Mouse (Mus musculus) B cell, adult 2 months (primary cell): Measurements from ENCODE around the gene Olfr969.
"Not testable (repeated sequence)": the region's sequence is repeated elsewhere in the genome, so short reads cannot be mapped to it uniquely, and the experiment has no call there.

Source experiments
- DNase-seq, 2 experiments: peaks; one replicate each; pipeline ENCODE4 v3.0.0; 2022

Gene Olfr969

DNA sequence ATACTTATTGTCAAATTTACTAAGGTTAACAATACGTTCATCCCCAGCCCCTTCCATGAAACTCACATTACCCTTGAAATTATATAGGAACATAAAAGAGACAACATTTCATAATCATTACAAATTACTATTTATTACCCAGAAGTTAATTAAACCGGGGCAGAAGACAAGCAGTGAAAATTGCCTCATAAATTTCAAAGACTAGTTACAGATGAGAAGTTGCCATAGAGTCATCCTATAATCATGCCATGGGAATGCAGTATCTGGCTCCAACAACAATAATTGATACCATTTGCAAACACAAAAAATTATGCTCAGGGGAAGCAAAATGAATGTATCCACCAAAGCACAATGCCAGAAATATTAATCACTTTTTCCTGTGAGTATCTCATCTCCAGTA is at the start of gene Olfr969:
Gene Olfr969, plus strand, starts transcription at position 388 of the 400 bp plus-strand sequence.
- no peak for DNase-seq

DNA sequence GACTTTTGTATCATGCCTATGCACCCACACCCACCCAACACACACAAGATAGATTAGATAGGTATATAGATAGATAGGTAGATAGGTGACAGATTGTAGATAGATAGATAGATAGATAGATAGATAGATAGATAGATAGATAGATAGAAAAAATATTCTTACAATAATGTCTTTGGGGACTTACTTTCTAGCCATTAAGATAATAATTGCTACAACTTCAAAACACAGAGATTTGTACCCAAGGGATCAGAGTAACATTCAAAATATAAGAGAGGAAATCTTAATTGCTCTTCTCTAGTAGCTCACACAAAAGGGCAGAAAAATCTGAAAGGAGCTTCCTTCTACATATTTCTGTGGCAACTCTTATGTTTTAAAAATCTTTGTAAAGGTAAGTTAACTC is 44.8 kb upstream of the Olfr969 start, which contains the start of gene Olfr967:
Gene Olfr967, plus strand, starts transcription at position 301 of the 400 bp plus-strand sequence.
- DNase-seq: no peak

DNA sequence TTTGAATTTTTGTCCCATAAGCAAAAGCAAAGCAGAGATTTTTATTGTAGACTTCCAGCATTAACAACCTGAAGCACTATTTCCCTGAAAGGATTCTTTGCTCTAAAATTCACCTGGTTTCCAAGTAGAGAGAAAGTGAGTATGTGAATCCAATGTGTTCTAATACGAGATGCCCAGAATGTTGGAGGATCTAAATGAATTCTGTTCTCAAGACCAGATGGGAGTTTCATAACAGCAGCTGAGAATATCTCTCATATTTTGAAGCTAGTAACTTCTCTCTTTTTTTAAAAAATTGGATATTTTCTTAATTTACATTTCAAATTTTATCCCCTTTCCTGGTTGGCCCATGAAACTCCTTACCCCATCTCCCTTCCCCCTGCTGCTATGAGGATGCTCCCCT is 44.3 kb upstream of the Olfr969 start:
- DNase-seq: no peak

DNA sequence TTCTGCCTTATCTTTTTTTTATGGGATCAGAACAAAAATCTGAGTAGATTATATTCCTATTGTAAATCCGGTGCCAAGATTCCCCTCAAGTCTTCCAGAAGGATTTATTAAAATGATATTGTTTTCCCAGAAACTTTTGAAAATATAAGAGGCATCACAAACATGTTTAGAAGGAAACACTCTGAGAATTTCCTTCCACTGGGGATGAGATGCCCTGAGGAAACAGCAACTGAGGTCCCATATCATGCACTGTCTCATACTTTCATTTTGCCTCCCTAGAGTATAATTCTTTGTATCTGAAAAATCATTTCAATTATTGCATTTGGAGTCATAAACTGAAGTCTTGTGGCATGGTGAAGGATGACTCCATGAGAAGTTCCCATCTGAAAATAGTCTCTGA is 7.6 kb upstream of the Olfr969 start, which contains the start of gene Olfr968:
Gene Olfr968, minus strand, starts transcription at position 101 of the 400 bp plus-strand sequence.
- no peak for DNase-seq

DNA sequence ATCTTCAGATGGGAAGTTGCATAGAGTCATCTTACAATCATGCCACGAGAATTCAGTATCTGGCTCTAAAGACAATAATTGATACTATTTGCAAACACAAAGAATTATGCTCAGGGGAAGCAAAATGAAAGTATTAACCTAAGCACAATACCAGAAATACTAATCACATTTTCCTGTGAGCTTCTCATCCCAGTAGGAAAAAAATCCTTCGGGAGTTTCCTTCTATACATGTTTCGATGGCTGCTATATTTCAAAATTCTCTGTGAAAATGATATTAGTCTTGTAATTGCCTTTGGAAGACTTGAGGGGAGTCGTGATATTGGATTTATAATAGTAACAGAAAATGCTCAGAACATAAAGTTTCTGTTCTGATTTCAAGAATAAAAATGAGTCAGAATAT is 17.8 kb downstream of the Olfr969 start, which contains the start of gene Olfr970:
Gene Olfr970, plus strand, starts transcription at position 301 of the 400 bp plus-strand sequence.
- DNase-seq: no peak

DNA sequence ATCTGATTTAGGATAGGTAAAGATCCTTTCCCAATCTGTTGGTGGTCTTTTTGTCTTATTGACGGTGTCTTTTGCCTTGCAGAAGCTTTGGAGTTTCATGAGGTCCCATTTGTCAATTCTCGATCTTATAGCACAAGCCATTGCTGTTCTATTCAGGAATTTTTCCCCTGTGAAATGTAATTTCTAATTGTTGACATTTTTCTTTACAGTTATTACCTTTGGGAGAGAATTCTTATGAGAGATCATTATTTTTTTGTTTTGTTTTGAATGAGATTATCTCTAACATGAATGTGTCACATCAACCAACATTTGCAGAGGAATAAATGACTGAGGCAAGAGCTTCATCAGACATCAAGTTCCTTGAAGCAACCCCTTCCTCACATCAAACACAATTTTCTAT is 45.8 kb downstream of the Olfr969 start, which contains the start of gene Olfr971:
Gene Olfr971, plus strand, starts transcription at position 301 of the 400 bp plus-strand sequence.
- not testable (repeated sequence) for DNase-seq
